Mouse (Mus musculus) frontal cortex, adult 2 months (tissue): ENCODE measurements around the gene Mybbp1a. TPM values are rescaled to one million over a fixed set of nuclear protein-coding genes. Genes with fewer than 3 reads are reported as not detected.
A peak's percentile ranks its signal among the peaks of the same experiment; 100 is the strongest.

Experiments
- DNase-seq, 2 experiments: peaks; one replicate each; pipeline ENCODE4 v3.0.0; 2022; ENCODE audit warnings: low spot score in 1 of 2; ENCODE audit errors: extremely low spot score in 1 of 2
- polyA plus RNA-seq: library from polyadenylated mRNA; depleted of rRNA; stranded (reverse); fragments of >200 nt; gene quantifications from 2 replicates; pipeline ENCODE4 v1.2.3, GENCODE M21; 2012; rRNA removed

Mybbp1a gene
- 55.3 and 61.4 TPM in 2 replicates for polyA plus RNA-seq

GRCm38 (mm10) chr11:72440965-72441664 lies at the start of gene Mybbp1a:
Gene Mybbp1a, plus strand, starts transcription at chr11:72441355.
- peak; percentile 96 to 99 for DNase-seq

- DNase-seq = no peak
Observed at GRCm38 (mm10) chr11:72393243-72393642, 47.9 kb upstream of the Mybbp1a start.

GRCm38 (mm10) chr11:72393669-72394068 lies 47.5 kb upstream of the Mybbp1a start:
- DNase-seq = no peak

GRCm38 (mm10) chr11:72394694-72395093 lies 46.5 kb upstream of the Mybbp1a start:
- DNase-seq = no peak

- no peak for DNase-seq
Observed at GRCm38 (mm10) chr11:72395652-72396051, 45.5 kb upstream of the Mybbp1a start.

- DNase-seq = no peak
Observed at GRCm38 (mm10) chr11:72396621-72397020, 44.5 kb upstream of the Mybbp1a start.

GRCm38 (mm10) chr11:72397072-72397471 lies 44.1 kb upstream of the Mybbp1a start:
- DNase-seq = peak in 1 of 2 experiments; percentile 7

- DNase-seq = no peak
Observed at GRCm38 (mm10) chr11:72397811-72398525, 43.2 kb upstream of the Mybbp1a start.

- no peak for DNase-seq
Observed at GRCm38 (mm10) chr11:72401068-72401467, 40.1 kb upstream of the Mybbp1a start.

- no peak for DNase-seq
Observed at GRCm38 (mm10) chr11:72402017-72402416, 39.1 kb upstream of the Mybbp1a start.

- no peak for DNase-seq
Observed at GRCm38 (mm10) chr11:72402969-72403368, 38.2 kb upstream of the Mybbp1a start.

GRCm38 (mm10) chr11:72405532-72405931 lies 35.6 kb upstream of the Mybbp1a start:
- DNase-seq = no peak

- DNase-seq = no peak
Observed at GRCm38 (mm10) chr11:72406079-72406675, 35.0 kb upstream of the Mybbp1a start.

- no peak for DNase-seq
Observed at GRCm38 (mm10) chr11:72407081-72407480, 34.1 kb upstream of the Mybbp1a start.

GRCm38 (mm10) chr11:72407574-72407973 lies 33.6 kb upstream of the Mybbp1a start:
- DNase-seq = no peak

GRCm38 (mm10) chr11:72408451-72409170 lies 32.5 kb upstream of the Mybbp1a start:
- DNase-seq = no peak

GRCm38 (mm10) chr11:72409649-72410385 lies 31.3 kb upstream of the Mybbp1a start:
- no peak for DNase-seq

- no peak for DNase-seq
Observed at GRCm38 (mm10) chr11:72410521-72411092, 30.5 kb upstream of the Mybbp1a start.

- peak in 1 of 2 experiments; percentile 31 for DNase-seq
Observed at GRCm38 (mm10) chr11:72411093-72411921, 29.8 kb upstream of the Mybbp1a start, which contains the start of gene Smtnl2. Gene Smtnl2, minus strand, starts transcription at chr11:72411713.
